Mouse (Mus musculus) kidney, postnatal 0 days (tissue): ENCODE measurements around the gene Kalrn. TPM values are rescaled to one million over a fixed set of nuclear protein-coding genes. Genes with fewer than 3 reads are reported as not detected.

Source experiments
- ATAC-seq: fragments of 200-750 bp; cut with Nextera tagmentation; replicated peaks from 2 replicates; pipeline ENCODE4 v1.8.0; 2017; ENCODE audit warnings: low read depth, moderate number of reproducible peaks, moderate TSS enrichment, moderate library complexity; ENCODE audit not compliant: low FRiP score
- DNase-seq: peaks from one replicate; pipeline ENCODE4 v3.0.0-alpha.2; 2016; ENCODE audit warnings: low spot score
- H3K27ac ChIP-seq: fragments of 300-500 bp; sonication (generic); 2 replicates; pipeline ENCODE4 v1.5.1; 2014; ENCODE audit warnings: mild to moderate bottlenecking
- H3K27me3 ChIP-seq: fragments of 300-500 bp; sonication (generic); 2 replicates; pipeline ENCODE4 v1.6.1; 2014; ENCODE audit warnings: low read length, mixed read lengths; ENCODE audit not compliant: insufficient read depth
- H3K36me3 ChIP-seq: fragments of 300-500 bp; sonication (generic); 2 replicates; pipeline ENCODE4 v1.6.1; 2014; ENCODE audit warnings: low read length, mixed read lengths; ENCODE audit not compliant: insufficient read depth
- H3K4me1 ChIP-seq: fragments of 300-500 bp; sonication (generic); replicated peaks from 2 replicates; pipeline ENCODE4 v1.6.1; 2014; ENCODE audit warnings: antibody characterized with exemption, low read length, mixed read lengths; ENCODE audit not compliant: insufficient read depth
- H3K4me2 ChIP-seq: fragments of 300-500 bp; sonication (generic); 2 replicates; pipeline ENCODE4 v1.6.1; 2014; ENCODE audit warnings: mild to moderate bottlenecking, low read length, moderate library complexity, mixed read lengths
- H3K4me3 ChIP-seq: fragments of 300-500 bp; sonication (generic); replicated peaks from 2 replicates; pipeline ENCODE4 v1.5.1; 2014; ENCODE audit warnings: low read depth, low read length
- H3K9ac ChIP-seq: fragments of 300-500 bp; sonication (generic); 2 replicates; pipeline ENCODE4 v1.6.1; 2014; ENCODE audit warnings: low read depth, low read length
- H3K9me3 ChIP-seq: fragments of 300-500 bp; sonication (generic); replicated peaks from 2 replicates; pipeline ENCODE4 v1.6.1; 2016; ENCODE audit warnings: low read length, inconsistent platforms, mixed read lengths
- CTCF ChIP-seq: IDR thresholded peaks from 2 replicates; pipeline ENCODE4 v1.5.1; 2016; ENCODE audit warnings: antibody characterized with exemption, low read depth, mild to moderate bottlenecking, moderate library complexity
- WGBS: fragments of 180-500 bp; shearing (Covaris S2); extraction: QIAGEN DNeasy Blood & Tissue Kit; methylation state at CpG from one replicate; pipeline ENCODE4 v1.1.7; 2014; 5-methylcytosine and 5-hydroxymethylcytosine counted together
- polyA plus RNA-seq: library from polyadenylated mRNA; unstranded; fragments of >200 nt; fragmentation: Nextera tagmentation; extraction: Ambion mirVana; gene quantifications from 2 replicates; pipeline ENCODE4 v1.2.1, GENCODE M21; 2015

Kalrn gene
- polyA plus RNA-seq, 1 experiment from 2014 or later = 20.0 TPM

DNA sequence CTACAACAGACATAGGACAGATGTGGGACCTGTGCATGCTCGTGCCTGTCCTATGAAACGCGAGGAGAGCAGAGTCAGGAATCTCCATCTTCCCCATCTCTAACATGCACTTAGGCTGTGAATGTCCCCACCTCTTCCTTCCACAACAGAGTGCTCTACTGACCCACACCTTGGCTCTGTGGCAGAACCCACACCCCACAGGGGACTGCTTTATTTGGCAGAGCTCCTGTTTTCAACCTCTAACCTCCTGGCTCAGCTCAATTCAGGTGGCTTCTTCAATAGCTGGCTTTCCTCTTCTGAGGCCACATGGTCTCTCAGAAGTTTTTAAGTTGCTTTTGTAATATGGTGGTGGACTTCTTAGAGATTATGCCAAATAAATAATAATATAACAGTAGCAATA lies 567.3 kb downstream of the Kalrn start:
- H3K27ac ChIP-seq = no peak overlapping the region
- TF ChIP-seq CTCF = no peak
- no peak overlapping the region for H3K9ac ChIP-seq
- H3K9me3 ChIP-seq = no peaks in the 10 kb centered on the region
- no peak overlapping the region for H3K4me2 ChIP-seq
- ATAC-seq = no peak
- WGBS = 87% methylated on average over 3 of the region's 3 CpGs
- no peak for DNase-seq
- no peak overlapping the region for H3K4me3 ChIP-seq
- peaks cover 10% of the 10 kb centered on the region; the same call in 1 of the 2 replicates for H3K4me1 ChIP-seq
- no peaks in the 10 kb centered on the region for H3K27me3 ChIP-seq
- H3K36me3 ChIP-seq = no peaks in the 10 kb centered on the region

DNA sequence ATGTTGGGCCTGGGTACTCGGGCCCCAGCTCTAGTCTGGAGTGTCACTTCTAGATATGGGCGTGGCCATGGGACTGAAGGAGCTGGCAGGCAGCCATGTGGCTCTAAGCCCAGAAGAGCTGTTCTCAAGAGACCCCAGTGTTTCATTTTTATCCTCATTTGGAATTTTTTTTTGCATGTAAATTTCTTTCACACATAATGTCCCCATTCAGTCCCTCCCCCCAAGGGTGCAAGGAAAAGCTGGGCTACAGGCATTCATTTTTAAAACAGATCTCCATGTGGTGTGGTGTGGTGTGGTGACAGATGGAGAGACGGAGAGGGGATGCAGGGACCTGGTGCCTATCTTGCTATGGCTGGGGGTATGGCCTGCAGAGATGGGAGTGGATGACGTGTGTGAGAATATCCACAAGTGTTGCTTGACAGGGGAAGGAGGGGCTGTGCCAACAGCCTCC lies 569.2 kb downstream of the Kalrn start:
- Histone ChIP-seq H3K4me2 (no peak overlapping the region), H3K27ac (no peak overlapping the region), H3K9ac (no peak overlapping the region), H3K27me3 (no peaks in the 10 kb centered on the region), H3K36me3 (no peaks in the 10 kb centered on the region), H3K9me3 (no peaks in the 10 kb centered on the region), H3K4me1 (peaks cover 10% of the 10 kb centered on the region; the same call in 1 of the 2 replicates), H3K4me3 (no peak overlapping the region)
- ATAC-seq (no peak), DNase-seq (peak; percentile 79)
- WGBS = 44% methylated on average over 4 of the region's 4 CpGs
- TF ChIP-seq CTCF = no peak

DNA sequence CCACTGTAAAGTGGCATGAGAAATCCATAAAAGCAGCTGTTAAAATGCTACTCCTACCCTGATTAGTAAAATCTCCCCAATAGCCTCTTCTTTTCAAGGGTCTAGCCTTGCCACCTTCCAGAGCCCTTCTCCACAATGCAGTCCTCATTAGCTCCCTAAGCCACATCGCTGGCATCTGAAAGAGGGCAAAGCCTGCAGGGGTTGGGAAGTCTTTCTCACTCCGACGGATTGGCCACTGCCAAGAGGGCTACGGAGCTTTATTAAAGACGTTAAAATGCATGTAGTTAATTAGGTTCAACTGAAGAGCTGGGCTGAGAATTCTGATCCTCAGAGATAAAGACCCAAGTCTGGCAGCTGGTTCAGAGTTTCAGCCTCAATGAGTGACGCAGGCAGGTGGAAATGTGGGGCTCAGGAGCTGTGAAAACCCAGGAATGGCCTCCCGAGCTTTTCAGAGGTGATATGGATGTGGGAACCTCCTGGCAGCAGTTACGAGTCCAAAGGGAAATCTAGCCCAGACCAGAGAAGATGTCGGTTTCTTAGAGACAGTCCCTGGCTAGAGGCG lies 569.7 kb downstream of the Kalrn start:
- H3K36me3 ChIP-seq = no peaks in the 10 kb centered on the region
- H3K9me3 ChIP-seq = no peaks in the 10 kb centered on the region
- WGBS = 60% methylated on average over 10 of the region's 10 CpGs
- H3K27me3 ChIP-seq = no peaks in the 10 kb centered on the region
- DNase-seq (no peak), ATAC-seq (no peak)
- H3K4me2 ChIP-seq = no peak overlapping the region
- H3K27ac ChIP-seq = no peak overlapping the region
- H3K4me1 ChIP-seq = peaks cover 10% of the 10 kb centered on the region; the same call in 1 of the 2 replicates
- no peak overlapping the region for H3K4me3 ChIP-seq
- TF ChIP-seq CTCF = no peak
- H3K9ac ChIP-seq = no peak overlapping the region

DNA sequence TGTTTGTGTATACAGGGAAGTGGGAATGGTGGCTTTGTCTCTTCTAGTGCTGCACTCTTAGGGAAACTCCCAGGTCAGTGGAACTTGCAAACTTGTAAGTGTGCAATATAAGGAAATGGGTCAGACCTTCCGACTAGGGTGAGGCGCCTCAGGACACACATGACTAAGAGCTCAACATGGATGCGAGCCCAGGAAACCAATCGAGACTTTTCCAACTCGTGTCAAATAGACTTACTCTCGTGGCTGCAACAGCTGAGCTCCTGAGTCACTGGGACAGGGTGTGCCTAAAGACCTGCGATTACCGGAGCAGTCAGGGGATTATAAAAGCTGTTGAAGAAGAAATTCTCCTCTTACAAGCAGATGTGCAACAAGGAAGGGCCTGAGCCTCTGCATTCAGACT lies 572.6 kb downstream of the Kalrn start:
- TF ChIP-seq CTCF = no peak
- Histone ChIP-seq H3K9me3 (no peaks in the 10 kb centered on the region), H3K27me3 (no peaks in the 10 kb centered on the region), H3K36me3 (no peaks in the 10 kb centered on the region), H3K4me2 (no peak overlapping the region), H3K4me3 (no peak overlapping the region), H3K4me1 (peaks cover 10% of the 10 kb centered on the region; the same call in 1 of the 2 replicates), H3K27ac (no peak overlapping the region), H3K9ac (no peak overlapping the region)
- WGBS = 63% methylated on average over 8 of the region's 8 CpGs
- ATAC-seq (no peak), DNase-seq (no peak)

DNA sequence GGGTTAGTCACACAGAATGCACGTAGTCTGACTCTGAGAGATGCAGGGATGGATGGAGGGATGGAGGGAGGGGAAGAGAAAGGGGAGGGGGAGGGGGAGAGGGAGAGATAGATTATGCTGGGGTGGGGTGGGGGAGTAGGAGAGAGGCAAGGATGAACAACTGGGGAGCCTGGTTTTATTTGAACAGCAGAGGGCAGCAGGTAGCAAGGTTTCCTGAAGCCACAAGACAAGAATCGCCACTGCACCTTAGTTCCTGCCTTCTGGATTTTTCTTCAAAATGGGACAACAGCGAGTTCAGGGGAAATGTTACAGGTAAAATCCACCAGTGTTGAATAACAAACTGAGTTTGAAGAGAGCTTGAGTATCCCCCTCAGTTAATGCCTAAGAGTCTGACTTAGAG lies 573.9 kb downstream of the Kalrn start:
- ATAC-seq = no peak
- Histone ChIP-seq H3K9ac (no peak overlapping the region), H3K4me1 (0 out of 2 replicates have a peak, but pooled peaks cover 1% of the 10 kb centered on the region), H3K27me3 (no peaks in the 10 kb centered on the region), H3K4me2 (no peak overlapping the region), H3K9me3 (no peaks in the 10 kb centered on the region), H3K4me3 (no peak overlapping the region), H3K27ac (no peak overlapping the region), H3K36me3 (no peaks in the 10 kb centered on the region)
- WGBS = 24% methylated on average over 3 of the region's 3 CpGs
- peak; percentile 78 for DNase-seq
- TF ChIP-seq CTCF = peak; percentile 73

DNA sequence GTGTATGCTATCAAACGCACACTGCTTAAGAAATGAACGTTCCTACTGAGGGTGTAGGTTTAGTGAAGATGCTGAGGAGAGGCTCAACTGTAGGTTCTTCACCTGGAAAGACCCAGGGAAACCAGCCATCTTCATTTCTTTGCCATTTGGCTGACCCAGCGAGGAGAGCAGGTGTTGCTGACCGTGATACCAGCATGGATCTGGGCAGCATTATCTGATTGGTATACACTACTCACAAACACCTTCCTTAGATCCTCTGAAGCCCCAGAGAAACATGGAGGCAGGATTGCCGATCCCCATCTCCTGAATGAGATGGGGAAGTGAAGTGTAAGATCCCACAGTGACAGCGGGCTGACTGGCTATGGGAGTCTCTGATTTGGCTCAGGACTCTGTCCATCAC lies 575.3 kb downstream of the Kalrn start:
- Histone ChIP-seq H3K27me3 (no peaks in the 10 kb centered on the region), H3K4me3 (no peak overlapping the region), H3K4me2 (no peak overlapping the region), H3K36me3 (no peaks in the 10 kb centered on the region), H3K27ac (no peak overlapping the region), H3K9me3 (no peaks in the 10 kb centered on the region), H3K9ac (no peak overlapping the region), H3K4me1 (no peaks in the 10 kb centered on the region)
- no peak for TF ChIP-seq CTCF
- DNase-seq (no peak), ATAC-seq (no peak)
- 89% methylated on average over 6 of the region's 6 CpGs for WGBS

DNA sequence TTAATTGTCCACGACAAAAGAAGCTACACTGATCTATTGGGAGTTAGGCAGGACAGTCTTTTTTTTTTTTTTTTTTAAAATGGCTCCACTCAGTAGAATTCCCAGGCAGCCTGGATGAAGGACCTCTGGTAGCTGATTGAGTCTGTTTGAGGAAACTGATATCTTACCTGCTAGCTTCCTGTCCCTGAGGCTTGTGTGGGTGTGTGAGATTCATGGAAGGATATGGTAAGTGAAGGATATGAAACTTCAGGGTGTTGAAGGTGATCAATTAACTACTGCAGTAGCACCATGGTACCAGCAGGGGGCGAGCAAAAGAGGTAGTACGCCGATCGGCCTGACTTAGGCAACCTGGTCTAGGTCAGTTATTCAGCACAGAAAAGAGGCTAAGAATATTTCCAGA lies 577.3 kb downstream of the Kalrn start:
- Histone ChIP-seq H3K36me3 (no peaks in the 10 kb centered on the region), H3K27me3 (no peaks in the 10 kb centered on the region), H3K9me3 (no peaks in the 10 kb centered on the region), H3K4me1 (no peaks in the 10 kb centered on the region), H3K4me3 (no peak overlapping the region), H3K27ac (no peak overlapping the region), H3K4me2 (no peak overlapping the region), H3K9ac (no peak overlapping the region)
- peak; percentile 80 for DNase-seq
- WGBS = 4% methylated on average over 5 of the region's 5 CpGs
- ATAC-seq = no peak
- TF ChIP-seq CTCF = peak; percentile 94
